Comparison of ENCODE assay signal across 14 mouse cellular contexts in genomic region chr2:33552672-33553071, GRCm38 (mm10).
DNase-seq lines count a peak whose midpoint lies in the region; ATAC-seq and TF ChIP-seq lines count a peak whose summit lies in the region.
"Had no signal": no experiment of that assay in that cellular context is flagged by ENCODE, and none has a peak within 500 bp of the region (broad histone marks: within the 10 kb centered on the region; RNA-seq: fewer than 3 reads in every experiment).

No protein-coding gene starts in this region.

- no peak overlapping the region for H3K4me2 ChIP-seq in forebrain, postnatal 0 days (ENCODE audit: low read depth)
- no peak overlapping the region for H3K4me2 ChIP-seq in forebrain, embryonic 13.5 days
- no peak overlapping the region for H3K4me2 ChIP-seq in lung, postnatal 0 days (replicated peaks; ENCODE audit: low read depth, low read length)
- H3K4me2 ChIP-seq in stomach, postnatal 0 days (replicated peaks; ENCODE audit: low read depth), result no peak overlapping the region
- no peak overlapping the region for H3K4me2 ChIP-seq in forebrain, embryonic 12.5 days
- no peak overlapping the region for H3K4me2 ChIP-seq in forebrain, embryonic 16.5 days (ENCODE audit: low read length)

- H3K36me3 ChIP-seq in forebrain, postnatal 0 days (ENCODE audit: insufficient read depth), result no peaks in the 10 kb centered on the region
- no peaks in the 10 kb centered on the region for H3K36me3 ChIP-seq in forebrain, embryonic 13.5 days (ENCODE audit: poor library complexity, severe bottlenecking)
- no peaks in the 10 kb centered on the region for H3K36me3 ChIP-seq in lung, postnatal 0 days (ENCODE audit: insufficient read depth, low read length)
- no peaks in the 10 kb centered on the region for H3K36me3 ChIP-seq in stomach, postnatal 0 days (ENCODE audit: control insufficient read depth, insufficient read depth, low read length)
- H3K36me3 ChIP-seq in forebrain, embryonic 12.5 days (replicated peaks), result no peaks in the 10 kb centered on the region
- H3K36me3 ChIP-seq in forebrain, embryonic 16.5 days (ENCODE audit: control insufficient read depth, insufficient read depth), result no peaks in the 10 kb centered on the region

- DNase-seq in forebrain, postnatal 0 days, result no peak
- no peak for DNase-seq in lung, postnatal 0 days (ENCODE audit: low spot score)
- DNase-seq in lung, postnatal 10 days, result no peak
- peak; percentile 18 for DNase-seq in NIH3T3 (ENCODE audit: low read depth)
- DNase-seq in stomach, postnatal 0 days (ENCODE audit: low spot score), result no peak
- DNase-seq: adrenal gland, adult 2 months; gastrocnemius, postnatal 36 days; kidney, postnatal 25 days; liver; spleen, adult 18-20 months; thymus, adult 18-20 months had no signal

- peak; percentile 55 for TF ChIP-seq CTCF in forebrain, postnatal 0 days (IDR thresholded peaks at IDR 0.05; ENCODE audit: low read depth)
- TF ChIP-seq CTCF in lung, postnatal 0 days (IDR thresholded peaks at IDR 0.05), result peak; percentile 36
- peak; percentile 48 for TF ChIP-seq CTCF in stomach, postnatal 0 days (IDR thresholded peaks at IDR 0.05; ENCODE audit: low read depth)

- no peak for ATAC-seq in forebrain, postnatal 0 days
- ATAC-seq in forebrain, embryonic 13.5 days, result no peak
- ATAC-seq in lung, postnatal 0 days, result no peak
- no peak for ATAC-seq in stomach, postnatal 0 days (ENCODE audit: low FRiP score, low TSS enrichment)
- no peak for ATAC-seq in forebrain, embryonic 12.5 days (ENCODE audit: low FRiP score)
- ATAC-seq in forebrain, embryonic 16.5 days, result no peak

- no peaks in the 10 kb centered on the region for H3K27me3 ChIP-seq in forebrain, postnatal 0 days (ENCODE audit: insufficient read depth, low read length)
- peaks cover 17% of the 10 kb centered on the region for H3K27me3 ChIP-seq in forebrain, embryonic 13.5 days
- no peaks in the 10 kb centered on the region for H3K27me3 ChIP-seq in lung, postnatal 0 days (replicated peaks; ENCODE audit: insufficient read depth, low read length)
- no peaks in the 10 kb centered on the region for H3K27me3 ChIP-seq in stomach, postnatal 0 days (ENCODE audit: control insufficient read depth, insufficient read depth, low read length)
- peaks cover 37% of the 10 kb centered on the region for H3K27me3 ChIP-seq in forebrain, embryonic 12.5 days
- H3K27me3 ChIP-seq in forebrain, embryonic 16.5 days (replicated peaks; ENCODE audit: control insufficient read depth, insufficient read depth, low read length), result no peaks in the 10 kb centered on the region

- WGBS in forebrain, postnatal 0 days, result 61% methylated on average over 5 of the region's 5 CpGs
- 64% methylated on average over 5 of the region's 5 CpGs for WGBS in forebrain, embryonic 13.5 days
- 57% methylated on average over 5 of the region's 5 CpGs for WGBS in lung, postnatal 0 days
- 56% methylated on average over 5 of the region's 5 CpGs for WGBS in stomach, postnatal 0 days
- 62% methylated on average over 5 of the region's 5 CpGs for WGBS in forebrain, embryonic 12.5 days
- 61% methylated on average over 5 of the region's 5 CpGs for WGBS in forebrain, embryonic 16.5 days

- no peak for TF ChIP-seq EP300 in lung, postnatal 0 days (IDR thresholded peaks at IDR 0.05)
- TF ChIP-seq EP300 in stomach, postnatal 0 days (optimal IDR thresholded peaks at IDR 0.05), result no peak

- H3K4me3 ChIP-seq in forebrain, postnatal 0 days (ENCODE audit: low read depth, low read length), result no peak overlapping the region
- no peak overlapping the region for H3K4me3 ChIP-seq in forebrain, embryonic 13.5 days
- no peak overlapping the region for H3K4me3 ChIP-seq in lung, postnatal 0 days (ENCODE audit: low read depth, low read length)
- no peak overlapping the region for H3K4me3 ChIP-seq in stomach, postnatal 0 days (ENCODE audit: low read depth, low read length)
- no peak overlapping the region for H3K4me3 ChIP-seq in forebrain, embryonic 12.5 days (replicated peaks)
- H3K4me3 ChIP-seq in forebrain, embryonic 16.5 days (replicated peaks; ENCODE audit: low read length), result no peak overlapping the region

- no peaks in the 10 kb centered on the region for H3K9me3 ChIP-seq in forebrain, postnatal 0 days (ENCODE audit: low read length)
- H3K9me3 ChIP-seq in forebrain, embryonic 13.5 days (replicated peaks), result no peaks in the 10 kb centered on the region
- no peaks in the 10 kb centered on the region for H3K9me3 ChIP-seq in lung, postnatal 0 days (ENCODE audit: low read length)
- no peaks in the 10 kb centered on the region for H3K9me3 ChIP-seq in stomach, postnatal 0 days (ENCODE audit: control insufficient read depth, low read length)
- H3K9me3 ChIP-seq in forebrain, embryonic 12.5 days, result no peaks in the 10 kb centered on the region
- H3K9me3 ChIP-seq in forebrain, embryonic 16.5 days (ENCODE audit: control insufficient read depth, low read length), result no peaks in the 10 kb centered on the region

- no peak overlapping the region for H3K9ac ChIP-seq in forebrain, postnatal 0 days
- H3K9ac ChIP-seq in forebrain, embryonic 13.5 days, result no peak overlapping the region
- H3K9ac ChIP-seq in lung, postnatal 0 days (replicated peaks; ENCODE audit: low read depth), result no peak overlapping the region
- H3K9ac ChIP-seq in stomach, postnatal 0 days (ENCODE audit: low read length), result no peak overlapping the region
- H3K9ac ChIP-seq in forebrain, embryonic 12.5 days, result no peak overlapping the region
- no peak overlapping the region for H3K9ac ChIP-seq in forebrain, embryonic 16.5 days (replicated peaks; ENCODE audit: low read depth, low read length)

- H3K27ac ChIP-seq in forebrain, postnatal 0 days (ENCODE audit: low read depth, low read length), result no peak overlapping the region
- no peak overlapping the region for H3K27ac ChIP-seq in forebrain, embryonic 13.5 days
- no peak overlapping the region for H3K27ac ChIP-seq in lung, postnatal 0 days (ENCODE audit: low read length)
- no peak overlapping the region for H3K27ac ChIP-seq in stomach, postnatal 0 days (replicated peaks)
- H3K27ac ChIP-seq in forebrain, embryonic 12.5 days, result no peak overlapping the region
- no peak overlapping the region for H3K27ac ChIP-seq in forebrain, embryonic 16.5 days (ENCODE audit: low read length)

- no peaks in the 10 kb centered on the region for H3K4me1 ChIP-seq in forebrain, postnatal 0 days (ENCODE audit: insufficient read depth)
- no peaks in the 10 kb centered on the region; the same call in 1 of the 2 replicates for H3K4me1 ChIP-seq in forebrain, embryonic 13.5 days
- H3K4me1 ChIP-seq in lung, postnatal 0 days (ENCODE audit: insufficient read depth, low read depth, low read length), result no peaks in the 10 kb centered on the region
- H3K4me1 ChIP-seq in stomach, postnatal 0 days (replicated peaks; ENCODE audit: control insufficient read depth, insufficient read depth), result no peaks in the 10 kb centered on the region
- H3K4me1 ChIP-seq in forebrain, embryonic 12.5 days, result peaks cover under 1% of the 10 kb centered on the region; the same call in 1 of the 2 replicates
- peaks cover under 1% of the 10 kb centered on the region for H3K4me1 ChIP-seq in forebrain, embryonic 16.5 days (replicated peaks; ENCODE audit: control insufficient read depth, insufficient read depth, low read length)
